Mouse (Mus musculus): ENCODE measurements at regions not wholly inside any gene's neighbourhood (a gene's known extent, or its start where the extent isn't known, plus 50 kb on each side); places are given as distances from the start of the nearest gene placed in this dataset.

DNA sequence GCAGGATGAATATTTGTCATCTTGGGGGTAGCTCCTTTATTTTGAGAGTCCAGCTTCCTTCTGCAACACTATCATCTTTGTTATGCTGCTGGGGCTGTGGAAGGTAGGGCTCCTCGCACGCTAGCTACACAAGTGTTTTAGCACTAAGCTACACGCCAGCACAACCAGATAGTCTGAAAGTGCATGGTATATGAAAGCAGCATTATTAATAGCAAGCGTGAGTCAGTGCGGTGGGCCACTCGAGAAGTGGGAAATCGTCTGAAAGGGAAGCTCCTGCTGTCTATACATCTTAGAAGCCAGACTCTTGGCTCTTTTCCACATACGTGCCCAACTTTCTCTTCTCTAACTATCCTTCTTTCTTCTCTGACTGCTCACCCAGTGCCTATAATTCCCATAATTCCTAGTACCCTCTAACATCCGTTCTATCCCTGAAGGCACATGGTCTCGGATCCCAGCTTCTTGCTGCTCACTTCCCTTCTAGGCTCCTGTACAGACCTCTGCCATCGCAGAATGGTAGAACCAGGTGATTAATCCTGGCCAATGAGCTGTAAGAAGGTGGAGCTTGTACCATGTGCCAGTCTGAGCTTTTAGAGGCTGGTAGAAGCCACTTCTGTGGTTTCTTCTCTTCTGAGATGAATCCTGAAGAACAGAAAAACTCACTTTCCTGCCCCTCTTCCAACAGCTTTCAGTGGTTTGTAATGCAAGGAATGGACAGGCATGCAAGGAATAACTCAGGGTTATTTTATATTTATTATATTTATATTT lies 55.5 kb downstream of the E030025P04Rik start:
- DNase-seq, result no peak

DNA sequence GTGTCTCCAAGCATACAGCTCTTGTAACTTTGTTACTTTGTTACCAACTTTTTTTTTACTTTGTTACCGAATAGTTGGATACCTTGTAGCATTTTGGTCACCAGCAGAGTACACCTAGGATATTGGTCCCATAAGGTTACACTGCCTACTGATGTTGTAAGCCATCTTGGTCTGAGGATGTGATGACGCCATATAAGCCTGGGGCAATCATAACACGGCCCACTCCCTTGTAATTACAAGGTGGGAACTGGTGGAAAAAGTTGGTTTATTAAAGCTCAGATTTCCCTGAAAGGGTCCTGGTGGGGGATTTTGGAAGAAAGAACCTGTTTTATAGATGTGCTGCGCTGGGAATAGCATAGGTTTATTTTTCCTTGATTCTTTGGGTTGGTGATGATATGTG lies 62.2 kb downstream of the E030025P04Rik start:
- no peak for DNase-seq

DNA sequence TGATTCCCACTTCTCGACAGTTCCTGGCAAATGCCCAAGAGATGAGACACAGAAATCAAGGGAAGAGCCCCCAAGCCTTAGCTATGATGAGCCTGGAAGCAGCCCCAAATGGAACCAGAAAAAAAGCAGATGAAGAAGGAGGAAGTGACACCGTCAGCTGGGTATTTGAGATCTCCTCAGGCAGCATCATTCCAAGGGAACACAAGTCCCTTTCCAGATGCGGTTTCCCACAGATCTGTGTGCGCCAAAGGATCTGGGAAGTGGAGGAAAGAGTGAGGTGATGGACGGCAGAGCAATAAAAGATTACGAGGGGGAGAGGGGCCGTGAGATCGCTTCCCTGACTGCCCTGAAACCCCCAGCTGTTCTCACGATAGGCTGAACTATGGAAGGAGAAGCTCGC lies 62.7 kb downstream of the E030025P04Rik start:
- no peak for DNase-seq

DNA sequence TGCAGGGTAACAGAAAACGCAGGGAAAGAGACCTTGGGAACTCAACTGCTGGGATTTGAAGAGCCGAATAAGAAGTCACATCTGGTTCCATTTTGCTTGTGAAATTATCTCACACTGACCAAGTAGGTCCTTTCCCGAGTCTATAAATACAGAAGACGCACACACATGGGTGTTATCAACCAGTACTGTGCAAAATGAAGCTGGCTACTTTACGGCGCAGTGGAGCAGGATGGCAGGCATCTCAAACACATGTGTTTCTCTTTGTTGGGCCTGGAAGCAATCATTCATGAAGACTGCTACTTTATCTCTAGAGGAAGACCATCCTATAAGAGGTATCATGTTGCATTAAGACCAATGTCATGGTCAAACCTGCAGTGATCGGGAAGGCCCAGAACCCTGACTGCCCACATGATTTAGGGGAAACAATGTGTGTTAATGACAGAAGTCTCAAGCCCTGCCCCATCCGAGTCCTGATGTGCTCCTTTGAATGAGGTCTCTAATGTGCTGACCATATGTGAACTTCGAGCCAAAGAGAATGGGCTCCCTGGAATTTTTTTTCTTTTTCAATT lies 63.2 kb downstream of the E030025P04Rik start:
- no peak for DNase-seq

- no peak for DNase-seq
Measured at GRCm38 (mm10) chr11:109079466-109079865, 64.7 kb downstream of the E030025P04Rik start.

- no peak for DNase-seq
Measured at GRCm38 (mm10) chr11:109076587-109077417, 67.4 kb downstream of the E030025P04Rik start.

- no peak for DNase-seq
Measured at GRCm38 (mm10) chr11:109071340-109071739, 72.8 kb downstream of the E030025P04Rik start.

- DNase-seq, result no peak
Measured at GRCm38 (mm10) chr11:109070412-109070811, 73.8 kb downstream of the E030025P04Rik start.

DNA sequence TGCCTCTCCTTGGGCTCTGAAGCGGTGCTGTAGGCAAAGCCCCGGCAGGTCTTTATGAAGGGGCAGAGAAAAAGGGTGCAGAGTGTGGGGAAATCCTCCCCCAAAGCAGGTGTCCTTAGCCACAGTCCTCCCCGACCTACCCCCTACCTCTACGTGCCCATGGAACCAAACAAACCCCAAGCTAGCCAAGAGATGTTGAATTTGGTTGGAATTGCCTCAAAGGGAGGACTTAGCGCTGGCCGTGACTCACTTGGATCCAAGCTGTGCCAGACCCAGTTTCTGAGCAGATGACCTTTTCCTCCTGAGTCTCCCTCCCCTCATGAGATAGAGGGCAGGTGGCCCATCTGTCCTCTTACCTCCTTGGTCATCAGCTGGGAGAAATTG lies 74.9 kb downstream of the E030025P04Rik start:
- DNase-seq, result no peak

- no peak for DNase-seq
Measured at GRCm38 (mm10) chr11:109068371-109069325, 75.5 kb downstream of the E030025P04Rik start.

DNA sequence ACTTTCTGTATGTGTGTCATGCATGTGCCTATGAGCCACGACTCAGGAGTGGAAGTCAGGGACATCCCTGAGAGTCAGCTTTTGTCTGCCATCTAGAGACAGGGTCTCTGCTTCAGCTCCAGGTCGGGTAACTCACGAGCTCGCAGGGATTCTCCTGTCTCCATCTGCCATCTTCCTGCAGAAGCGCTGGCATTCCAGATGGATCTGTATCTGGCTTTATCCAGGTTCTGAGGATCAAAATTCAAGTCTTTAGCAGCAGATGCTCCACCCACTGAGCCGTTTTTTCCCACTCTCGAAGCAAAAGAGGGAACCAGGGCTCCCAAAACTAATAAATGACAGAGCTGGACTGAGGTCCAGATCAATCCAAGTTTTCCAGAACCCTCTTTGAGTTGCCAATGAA lies 76.4 kb downstream of the E030025P04Rik start:
- DNase-seq, result no peak

- DNase-seq, result no peak
Measured at GRCm38 (mm10) chr11:109061971-109062370, 82.2 kb downstream of the E030025P04Rik start.

GRCm38 (mm10) chr11:109060527-109060908 lies 83.7 kb downstream of the E030025P04Rik start:
- DNase-seq, result no peak

DNA sequence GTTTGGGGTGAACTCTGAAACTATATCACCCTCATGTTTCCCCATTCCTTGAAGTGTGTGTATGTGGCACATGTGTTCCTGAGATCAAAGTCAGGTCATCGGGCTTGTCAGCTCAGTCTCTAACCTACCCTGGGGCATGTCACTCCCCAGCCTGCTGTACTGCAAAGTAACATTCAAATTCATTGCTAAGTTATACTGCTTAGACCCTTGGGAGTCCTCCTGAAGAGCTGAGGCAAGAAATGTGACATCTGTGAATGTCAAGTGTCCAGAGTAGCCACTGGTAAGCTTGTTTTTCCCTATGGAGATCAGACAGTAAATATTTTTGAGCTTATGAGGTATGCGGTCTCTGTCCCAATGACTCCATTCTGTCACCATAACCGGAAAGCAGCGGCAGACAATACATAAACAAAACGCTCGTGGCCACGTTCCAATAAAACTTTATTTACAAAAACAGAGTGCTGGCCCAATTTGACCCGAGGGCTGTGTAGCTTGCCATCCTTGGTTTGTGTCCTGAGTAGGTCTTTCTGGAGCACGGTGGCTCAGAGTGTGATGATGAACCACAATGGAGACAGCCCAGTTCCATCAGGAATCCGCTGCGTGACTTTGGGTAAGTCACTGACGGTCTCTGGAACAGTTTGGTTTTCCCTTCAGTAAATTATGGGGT lies 84.2 kb downstream of the E030025P04Rik start:
- DNase-seq, result no peak

DNA sequence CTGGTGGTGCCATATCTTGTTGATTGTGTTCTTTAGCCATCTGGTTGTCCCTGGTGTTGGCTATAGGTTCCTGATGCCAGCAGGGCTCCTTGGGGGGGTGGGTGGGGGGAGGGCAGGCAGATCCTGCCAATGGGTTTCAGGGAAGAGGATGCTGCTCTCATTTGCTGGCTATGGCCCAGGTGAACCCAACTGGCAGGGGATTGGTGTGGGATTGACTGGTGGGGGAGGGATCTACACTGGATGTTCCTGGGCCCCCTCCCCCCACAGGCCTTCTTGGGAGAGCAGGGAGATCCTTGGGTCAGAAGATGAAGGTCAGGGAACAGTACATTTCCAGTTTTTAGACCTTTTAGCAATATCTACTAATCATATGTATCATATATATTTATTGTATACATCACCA lies 86.1 kb downstream of the E030025P04Rik start:
- no peak for DNase-seq

DNA sequence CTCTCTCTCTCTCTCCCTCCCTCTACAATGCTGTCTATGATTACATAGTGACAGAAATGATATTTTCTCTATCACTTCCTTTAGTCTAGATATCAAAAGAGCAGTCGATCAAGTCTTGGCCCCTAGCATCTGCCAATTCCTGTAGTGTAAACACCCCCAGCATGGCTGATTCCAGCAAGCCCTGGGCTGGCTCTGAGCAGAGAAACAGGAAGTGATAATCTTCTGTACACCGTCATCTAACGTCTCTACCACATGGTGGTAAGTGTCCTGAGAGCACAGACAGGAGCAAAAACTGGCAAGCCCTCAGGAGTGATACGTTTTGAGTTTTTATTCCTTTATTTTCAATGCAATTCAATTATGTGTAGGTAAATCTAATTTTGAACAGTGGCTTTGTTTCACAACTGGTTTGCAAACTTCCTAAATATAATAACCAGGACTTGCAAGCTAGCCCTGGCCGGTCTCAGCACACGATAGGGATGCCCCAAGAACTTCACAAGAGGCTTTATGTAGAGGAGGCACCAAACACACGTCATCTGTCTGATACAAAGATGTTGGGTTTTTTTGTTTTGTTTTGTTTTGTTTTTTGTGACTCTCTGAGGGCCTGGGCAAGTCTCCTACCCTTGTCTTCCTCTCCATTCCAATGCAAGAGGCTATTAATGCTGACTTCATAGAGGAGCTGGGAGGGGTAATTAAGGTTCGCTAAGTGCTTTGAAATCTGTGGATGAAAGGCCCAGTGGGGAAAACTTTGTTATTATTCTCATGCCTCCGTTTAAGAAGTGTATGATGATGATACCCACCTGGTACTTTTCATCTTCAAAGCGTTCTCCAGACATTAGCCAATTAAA lies 95.7 kb downstream of the E030025P04Rik start:
- no peak for DNase-seq

DNA sequence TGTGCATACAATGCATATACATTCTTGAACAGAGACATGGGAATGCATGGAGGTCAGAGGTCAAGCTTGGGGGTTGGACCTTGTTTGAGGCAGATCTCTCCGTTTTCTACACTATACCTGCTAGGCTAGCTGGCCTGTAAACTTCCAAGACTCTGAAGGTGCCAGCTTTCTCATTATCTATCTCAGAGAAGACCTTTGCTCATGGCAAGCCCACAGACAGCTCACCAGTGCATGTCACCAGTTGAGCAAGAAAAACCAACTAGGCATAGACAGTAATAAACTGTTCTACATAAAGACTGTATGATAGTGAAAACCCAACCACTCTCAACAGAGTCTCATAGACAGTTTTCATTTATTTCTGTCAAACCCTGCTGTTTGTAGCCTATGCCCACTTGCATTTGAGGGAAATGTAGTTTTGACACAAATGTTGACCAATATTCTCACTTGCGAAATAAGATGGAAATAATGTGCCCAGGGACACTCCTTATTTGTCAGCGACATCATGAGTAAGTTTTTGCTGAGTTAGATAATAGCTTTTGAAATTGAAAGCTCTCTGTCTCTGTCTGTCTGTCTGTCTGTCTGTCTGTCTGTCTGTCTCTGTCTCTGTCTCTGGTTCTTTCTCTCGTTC lies 96.6 kb downstream of the E030025P04Rik start:
- no peak for DNase-seq

GRCm38 (mm10) chr11:109046446-109046845 lies 97.7 kb downstream of the E030025P04Rik start:
- DNase-seq, result no peak

- no peak for DNase-seq
Measured at GRCm38 (mm10) chr11:109040519-109040916, 103.7 kb downstream of the E030025P04Rik start.

DNA sequence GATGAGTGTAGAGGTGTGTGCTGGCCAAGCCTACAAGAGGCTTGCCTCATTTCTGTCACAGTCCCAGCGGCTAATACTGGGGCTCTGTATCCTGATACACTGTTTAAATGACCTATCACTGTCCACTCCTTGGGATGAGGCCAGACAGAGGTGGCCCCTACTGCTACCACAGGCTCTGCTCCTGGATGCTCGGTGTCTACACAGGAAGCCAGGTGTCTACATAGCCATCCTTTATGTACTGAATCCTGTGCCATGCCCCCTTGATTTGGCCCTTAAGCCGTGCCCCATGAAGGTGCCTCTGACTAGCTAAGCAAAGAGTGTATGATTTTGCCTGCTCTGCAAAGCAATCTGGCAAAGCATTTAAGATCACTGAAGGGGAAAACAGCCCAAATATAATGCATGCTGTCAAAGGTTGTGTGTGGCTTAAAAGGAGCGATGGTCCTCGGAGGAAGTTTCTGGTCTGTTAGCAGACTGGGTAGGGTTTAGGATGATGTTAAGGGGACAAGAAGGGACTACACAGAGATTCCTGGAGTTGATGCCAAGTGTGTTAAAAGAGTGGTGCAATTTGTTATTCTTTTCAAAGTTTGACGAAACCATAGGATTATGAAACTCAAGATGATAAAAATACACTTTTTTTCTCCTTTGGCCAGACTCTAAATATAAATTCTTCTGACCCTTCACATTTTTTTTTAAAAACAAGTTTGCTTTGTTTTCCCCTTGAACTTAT lies 104.2 kb downstream of the E030025P04Rik start:
- DNase-seq, result no peak
